Mouse (Mus musculus) neural tube, embryonic 11.5 days (tissue): ENCODE results near the gene B4galt4. TPM values are rescaled to one million over a fixed set of nuclear protein-coding genes. Genes with fewer than 3 reads are reported as not detected.

Experiments
- ATAC-seq: fragments of 200-750 bp; cut with Nextera tagmentation; 2 replicates; pipeline ENCODE4 v1.8.0; 2017; ENCODE audit warnings: moderate number of reproducible peaks, mild to moderate bottlenecking, moderate TSS enrichment, moderate library complexity; ENCODE audit not compliant: insufficient read depth, low FRiP score, low TSS enrichment
- DNase-seq: peaks from one replicate; pipeline ENCODE4 v3.0.0-alpha.2; 2015; ENCODE audit warnings: low spot score
- H3K27ac ChIP-seq: fragments of 300-500 bp; sonication (generic); 2 replicates; pipeline ENCODE4 v1.5.1; 2014; ENCODE audit warnings: low read depth, mild to moderate bottlenecking, low read length
- H3K27me3 ChIP-seq: fragments of 300-500 bp; sonication (generic); 2 replicates; pipeline ENCODE4 v1.6.1; 2014; ENCODE audit warnings: mild to moderate bottlenecking, low read length, mixed read lengths; ENCODE audit not compliant: control insufficient read depth, insufficient read depth
- H3K36me3 ChIP-seq: fragments of 300-500 bp; sonication (generic); 2 replicates; pipeline ENCODE4 v1.6.1; 2014; ENCODE audit warnings: mild to moderate bottlenecking, low read length, moderate library complexity, mixed read lengths; ENCODE audit not compliant: control insufficient read depth, insufficient read depth
- H3K4me1 ChIP-seq: fragments of 300-500 bp; sonication (generic); 2 replicates; pipeline ENCODE4 v1.6.1; 2014; ENCODE audit warnings: low read length, mixed read lengths; ENCODE audit not compliant: control insufficient read depth, insufficient read depth
- H3K4me2 ChIP-seq: fragments of 300-500 bp; sonication (generic); 2 replicates; pipeline ENCODE4 v1.6.1; 2014; ENCODE audit warnings: low read depth, mild to moderate bottlenecking, moderate library complexity
- H3K4me3 ChIP-seq: fragments of 300-500 bp; sonication (generic); 2 replicates; pipeline ENCODE4 v1.5.1; 2014; ENCODE audit warnings: low read depth, low read length
- H3K9ac ChIP-seq: fragments of 300-500 bp; sonication (generic); 2 replicates; pipeline ENCODE4 v1.6.1; 2014; ENCODE audit warnings: mild to moderate bottlenecking, low read length
- H3K9me3 ChIP-seq: fragments of 300-500 bp; sonication (generic); 2 replicates; pipeline ENCODE4 v1.6.1; 2016; ENCODE audit warnings: low read length; ENCODE audit not compliant: control insufficient read depth
- WGBS: fragments of 180-500 bp; shearing (Covaris S2); extraction: QIAGEN DNeasy Blood & Tissue Kit; methylation state at CpG from one replicate; pipeline ENCODE4 v1.1.7; 2014; 5-methylcytosine and 5-hydroxymethylcytosine counted together
- polyA plus RNA-seq: library from polyadenylated mRNA; unstranded; fragments of >200 nt; fragmentation: Nextera tagmentation; extraction: Ambion mirVana; gene quantifications from 2 replicates; pipeline ENCODE4 v1.2.1, GENCODE M21; 2014

Gene B4galt4
- polyA plus RNA-seq, 1 experiment from 2014 or later = 23.7 TPM

DNA sequence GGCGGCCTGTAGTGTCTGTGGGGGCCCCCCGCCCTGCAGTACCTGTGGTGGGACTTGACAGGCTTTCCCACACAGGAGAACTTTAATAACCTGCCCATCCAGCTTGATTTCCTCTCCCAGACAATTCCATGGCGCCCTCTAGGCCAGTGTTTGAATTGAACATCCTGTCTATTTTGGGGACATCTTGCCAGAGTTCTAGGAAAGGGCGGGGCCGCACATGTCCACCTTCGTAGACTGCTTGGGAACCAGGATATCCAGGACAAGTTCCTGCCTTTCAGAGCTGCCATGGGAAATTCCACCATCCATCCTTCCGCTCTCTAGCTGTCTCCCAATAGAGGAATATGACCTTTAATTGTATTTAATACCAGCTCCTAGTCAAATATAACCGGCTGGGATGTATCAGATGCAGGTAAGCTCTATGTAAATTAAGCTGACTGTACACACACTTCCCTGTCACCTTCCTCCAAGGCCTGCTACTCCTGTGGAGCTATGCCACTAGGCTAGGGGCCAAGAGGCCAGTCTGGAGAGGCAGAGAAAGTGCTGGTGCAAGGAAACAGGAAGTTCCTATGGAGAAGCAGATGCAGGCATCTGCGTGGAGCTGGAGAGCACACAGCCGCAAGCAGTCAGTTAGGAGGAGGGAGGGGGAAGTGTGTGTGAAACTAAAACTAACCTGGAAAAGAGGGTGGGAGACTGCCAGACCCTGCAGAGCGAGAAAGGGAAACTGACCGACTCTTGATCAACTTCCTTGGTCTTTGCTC, 16.2 kb downstream of the B4galt4 start:
- WGBS = 77% methylated on average over 12 of the region's 12 CpGs
- no peak for ATAC-seq

DNA sequence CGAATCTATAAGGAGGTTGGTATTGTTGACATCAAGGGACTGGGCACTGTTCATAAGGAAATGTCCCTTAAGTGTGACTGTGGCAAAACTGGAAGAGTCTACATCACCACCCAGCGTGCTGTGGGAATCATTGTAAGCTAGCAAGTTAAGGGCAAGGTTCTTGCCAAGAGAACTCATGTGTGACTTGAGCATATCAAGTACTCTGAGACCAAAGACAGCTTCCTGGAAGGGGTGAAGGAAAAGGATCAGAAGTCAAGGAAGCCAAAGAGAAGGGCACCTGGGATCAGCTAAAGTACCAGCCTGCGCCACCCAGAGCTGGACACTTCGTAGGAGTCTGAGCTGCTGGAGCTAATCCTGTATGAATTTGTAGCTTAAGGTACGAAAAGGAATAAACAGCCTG, 18.2 kb downstream of the B4galt4 start:
- Histone ChIP-seq H3K36me3 (no peaks in the 10 kb centered on the region), H3K4me1 (no peaks in the 10 kb centered on the region), H3K27me3 (no peaks in the 10 kb centered on the region), H3K27ac (no peak overlapping the region), H3K4me2 (no peak overlapping the region), H3K9ac (no peak overlapping the region), H3K9me3 (no peaks in the 10 kb centered on the region), H3K4me3 (no peak overlapping the region)
- no peak for DNase-seq
- 96% methylated on average over 5 of the region's 5 CpGs for WGBS
- no peak for ATAC-seq

More for the DNA sequence above, 16.2 kb downstream of the B4galt4 start:
- Histone ChIP-seq H3K4me3 (no peak overlapping the region), H3K9me3 (no peaks in the 10 kb centered on the region), H3K9ac (no peak overlapping the region), H3K27ac (no peak overlapping the region), H3K36me3 (no peaks in the 10 kb centered on the region), H3K4me2 (no peak overlapping the region), H3K4me1 (peaks cover under 1% of the 10 kb centered on the region; the same call in 1 of the 2 replicates), H3K27me3 (no peaks in the 10 kb centered on the region)
- DNase-seq = no peak

DNA sequence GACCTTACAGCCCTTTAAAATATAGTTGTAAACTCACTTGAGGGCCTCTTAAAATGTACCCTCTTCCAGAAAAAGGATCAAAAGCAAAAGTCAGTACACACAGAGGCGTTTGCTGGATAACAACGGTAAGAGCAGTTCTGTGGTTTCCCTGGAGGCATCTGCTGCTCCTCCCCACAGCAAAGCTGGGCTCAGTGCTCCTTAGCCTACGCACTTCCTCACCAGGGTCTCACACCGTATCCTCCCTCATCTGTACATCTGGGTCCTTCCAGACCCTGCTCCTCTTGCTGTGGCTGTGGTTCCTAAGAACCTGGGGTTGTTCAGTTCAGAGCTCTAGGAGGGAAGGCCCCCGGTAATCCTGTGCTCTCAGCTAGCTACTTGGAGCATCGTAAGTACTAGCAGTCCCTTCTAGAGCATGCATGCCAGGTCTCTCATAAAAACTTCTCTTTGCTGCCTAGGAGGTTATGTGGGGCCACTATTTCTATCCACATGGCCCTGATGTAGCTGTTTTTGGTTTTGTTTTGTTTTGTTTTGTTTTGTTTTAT, 18.8 kb downstream of the B4galt4 start:
- Histone ChIP-seq H3K27ac (no peak overlapping the region), H3K4me2 (no peak overlapping the region), H3K27me3 (no peaks in the 10 kb centered on the region), H3K36me3 (no peaks in the 10 kb centered on the region), H3K4me1 (no peaks in the 10 kb centered on the region), H3K4me3 (no peak overlapping the region), H3K9ac (no peak overlapping the region), H3K9me3 (no peaks in the 10 kb centered on the region)
- no peak for DNase-seq
- ATAC-seq = no peak
- 89% methylated on average over 6 of the region's 6 CpGs for whole genome bisulfite sequencing

DNA sequence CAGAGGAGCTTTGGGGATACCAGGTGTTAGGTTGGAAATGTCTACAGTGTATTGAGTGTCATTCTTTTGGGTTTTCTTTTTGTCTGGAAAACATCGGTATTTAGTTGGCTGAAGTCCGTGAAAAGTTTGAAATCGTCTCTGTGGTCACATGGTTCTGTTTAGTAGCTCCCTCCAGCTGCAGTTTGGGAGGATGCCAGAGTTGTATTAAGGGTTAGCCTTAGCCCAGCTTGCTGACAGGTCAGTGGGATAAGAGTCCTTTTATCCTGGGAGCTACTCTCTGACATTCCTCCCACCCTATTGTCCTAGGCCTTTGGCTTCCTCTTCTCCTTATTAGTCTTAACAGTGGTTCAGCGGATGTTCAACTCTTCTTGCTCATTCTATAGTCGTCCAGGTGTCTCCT, 19.9 kb downstream of the B4galt4 start:
- ATAC-seq (no peak), DNase-seq (no peak)
- Histone ChIP-seq H3K27ac (no peak overlapping the region), H3K36me3 (no peaks in the 10 kb centered on the region), H3K4me2 (no peak overlapping the region), H3K4me3 (no peak overlapping the region), H3K9ac (no peak overlapping the region), H3K4me1 (no peaks in the 10 kb centered on the region), H3K9me3 (no peaks in the 10 kb centered on the region), H3K27me3 (no peaks in the 10 kb centered on the region)
- 86% methylated on average over 5 of the region's 5 CpGs for WGBS

DNA sequence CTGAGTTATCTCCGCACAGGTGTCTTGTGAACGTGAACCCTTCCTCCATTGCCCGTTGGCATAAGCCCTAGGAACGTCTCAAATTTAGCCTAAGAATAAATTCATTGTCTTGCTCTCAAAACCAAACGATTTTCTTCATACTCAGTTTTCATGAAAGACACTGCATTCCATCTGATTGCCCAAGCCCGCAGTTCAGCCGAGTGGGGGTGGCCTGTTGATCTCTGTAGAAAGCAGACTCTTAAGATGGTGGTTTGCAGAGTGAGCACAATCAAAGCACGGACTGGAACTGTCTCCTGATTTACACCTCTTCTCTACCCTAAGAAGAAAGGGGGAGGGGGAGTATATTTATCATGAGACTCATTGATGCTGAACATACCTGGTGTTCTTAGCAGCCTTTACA, 20.3 kb downstream of the B4galt4 start:
- ATAC-seq (no peak), DNase-seq (no peak)
- no peaks in the 10 kb centered on the region for H3K27me3 ChIP-seq
- no peak overlapping the region for H3K4me3 ChIP-seq
- H3K4me1 ChIP-seq = no peaks in the 10 kb centered on the region
- no peak overlapping the region for H3K27ac ChIP-seq
- no peaks in the 10 kb centered on the region for H3K36me3 ChIP-seq
- no peak overlapping the region for H3K9ac ChIP-seq
- 92% methylated on average over 8 of the region's 8 CpGs for whole genome bisulfite sequencing
- no peak overlapping the region for H3K4me2 ChIP-seq
- no peaks in the 10 kb centered on the region for H3K9me3 ChIP-seq

DNA sequence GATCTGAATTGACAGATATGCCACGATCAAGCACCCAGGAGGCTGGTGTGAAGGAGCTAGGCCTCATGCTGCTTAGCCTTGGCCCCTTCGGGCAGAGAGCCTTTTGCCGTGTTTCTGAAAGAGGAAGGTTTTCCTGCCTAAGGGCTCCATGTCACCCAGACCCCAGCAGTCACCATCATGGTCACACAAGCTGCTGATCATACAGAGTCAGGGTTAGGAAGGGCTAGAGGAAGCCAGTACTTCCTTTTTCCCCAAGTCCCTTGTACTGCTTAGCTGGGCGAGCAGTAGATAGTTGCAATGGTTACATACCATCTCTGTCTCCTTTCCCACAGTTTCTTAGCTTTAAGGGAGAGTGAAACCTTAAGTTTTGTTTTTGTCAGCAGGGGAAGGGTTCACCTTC, 21.4 kb downstream of the B4galt4 start:
- no peak for ATAC-seq
- H3K27me3 ChIP-seq = no peaks in the 10 kb centered on the region
- H3K4me2 ChIP-seq = no peak overlapping the region
- no peaks in the 10 kb centered on the region for H3K4me1 ChIP-seq
- DNase-seq = no peak
- H3K4me3 ChIP-seq = no peak overlapping the region
- no peak overlapping the region for H3K27ac ChIP-seq
- no peak overlapping the region for H3K9ac ChIP-seq
- WGBS = 92% methylated on average over 4 of the region's 4 CpGs
- no peaks in the 10 kb centered on the region for H3K9me3 ChIP-seq
- H3K36me3 ChIP-seq = no peaks in the 10 kb centered on the region

- 53% methylated on average over 3 of the region's 3 CpGs for WGBS
- H3K36me3 ChIP-seq = no peaks in the 10 kb centered on the region
- ATAC-seq (no peak), DNase-seq (no peak)
- H3K4me1 ChIP-seq = no peaks in the 10 kb centered on the region
- H3K27me3 ChIP-seq = no peaks in the 10 kb centered on the region
- no peak overlapping the region for H3K9ac ChIP-seq
- H3K9me3 ChIP-seq = no peaks in the 10 kb centered on the region
- H3K27ac ChIP-seq = no peak overlapping the region
- H3K4me2 ChIP-seq = no peak overlapping the region
- H3K4me3 ChIP-seq = no peak overlapping the region
These were observed 24.6 kb downstream of the B4galt4 start for GRCm38 (mm10) chr16:38766671-38767070.

- Histone ChIP-seq H3K4me1 (peaks cover 3% of the 10 kb centered on the region; the same call in 1 of the 2 replicates), H3K36me3 (no peaks in the 10 kb centered on the region), H3K27me3 (no peaks in the 10 kb centered on the region), H3K9ac (no peak overlapping the region), H3K9me3 (no peaks in the 10 kb centered on the region), H3K4me3 (no peak overlapping the region), H3K27ac (no peak overlapping the region), H3K4me2 (no peak overlapping the region)
- 79% methylated on average over 8 of the region's 8 CpGs for WGBS
- DNase-seq (no peak), ATAC-seq (no peak)
These were observed 25.7 kb downstream of the B4galt4 start for GRCm38 (mm10) chr16:38767761-38768160.

DNA sequence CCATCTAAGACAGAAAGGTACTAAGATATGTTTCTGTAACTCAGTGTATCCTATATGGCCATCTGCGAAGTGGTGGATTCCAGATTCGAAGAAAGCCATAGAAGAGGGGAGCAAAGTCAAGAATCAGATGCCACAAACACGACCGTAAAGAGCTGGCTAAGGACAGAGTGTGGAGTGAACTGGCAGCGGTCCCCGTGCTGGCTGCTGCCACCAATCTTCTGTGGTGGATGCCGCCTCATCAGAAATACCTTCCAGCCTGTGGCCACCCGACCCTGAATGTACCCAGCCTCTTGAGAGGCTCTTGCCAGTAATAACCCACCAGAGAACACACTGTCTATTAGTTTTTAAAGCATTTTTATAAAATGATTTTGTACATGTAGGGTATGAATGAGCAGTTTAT, 26.3 kb downstream of the B4galt4 start:
- Histone ChIP-seq H3K4me3 (no peak overlapping the region), H3K9ac (no peak overlapping the region), H3K27ac (no peak overlapping the region), H3K27me3 (no peaks in the 10 kb centered on the region), H3K4me2 (no peak overlapping the region), H3K4me1 (peaks cover 8% of the 10 kb centered on the region), H3K36me3 (no peaks in the 10 kb centered on the region), H3K9me3 (no peaks in the 10 kb centered on the region)
- 93% methylated on average over 8 of the region's 8 CpGs for WGBS
- DNase-seq = no peak
- ATAC-seq = no peak
